Mouse (Mus musculus) kidney, embryonic 15.5 days (tissue): ENCODE measurements around the gene Phb. TPM values are rescaled to one million over a fixed set of nuclear protein-coding genes. Genes with fewer than 3 reads are reported as not detected.

Experiments
- ATAC-seq: fragments of 200-750 bp; cut with Nextera tagmentation; replicated peaks from 2 replicates; pipeline ENCODE4 v1.8.0; 2017; ENCODE audit warnings: moderate TSS enrichment; ENCODE audit not compliant: low FRiP score
- H3K27ac ChIP-seq: fragments of 300-500 bp; sonication (generic); 2 replicates; pipeline ENCODE4 v1.5.1; 2015; ENCODE audit warnings: mild to moderate bottlenecking, inconsistent platforms
- H3K27me3 ChIP-seq: fragments of 300-500 bp; sonication (generic); 2 replicates; pipeline ENCODE4 v1.6.1; 2015; ENCODE audit warnings: inconsistent platforms
- H3K36me3 ChIP-seq: fragments of 300-500 bp; sonication (generic); 2 replicates; pipeline ENCODE4 v1.6.1; 2015; ENCODE audit warnings: inconsistent platforms
- H3K4me1 ChIP-seq: fragments of 300-500 bp; sonication (generic); 2 replicates; pipeline ENCODE4 v1.6.1; 2015; ENCODE audit warnings: inconsistent platforms
- H3K4me2 ChIP-seq: fragments of 300-500 bp; sonication (generic); 2 replicates; pipeline ENCODE4 v1.6.1; 2015; ENCODE audit warnings: moderate library complexity, mild to moderate bottlenecking, inconsistent platforms
- H3K4me3 ChIP-seq: fragments of 300-500 bp; sonication (generic); replicated peaks from 2 replicates; pipeline ENCODE4 v1.5.1; 2015; ENCODE audit warnings: mild to moderate bottlenecking, inconsistent platforms
- H3K9ac ChIP-seq: fragments of 300-500 bp; sonication (generic); 2 replicates; pipeline ENCODE4 v1.6.1; 2015; ENCODE audit warnings: mild to moderate bottlenecking, inconsistent platforms
- H3K9me3 ChIP-seq: fragments of 300-500 bp; sonication (generic); replicated peaks from 2 replicates; pipeline ENCODE4 v1.6.1; 2016; ENCODE audit warnings: inconsistent platforms
- WGBS: fragments of 180-500 bp; shearing (Covaris S2); methylation state at CpG from one replicate; pipeline ENCODE4 v1.1.7; 2015; ENCODE audit warnings: mixed read lengths; 5-methylcytosine and 5-hydroxymethylcytosine counted together
- polyA plus RNA-seq: library from polyadenylated mRNA; unstranded; fragments of >200 nt; fragmentation: Nextera tagmentation; extraction: Ambion mirVana; gene quantifications from 2 replicates; pipeline ENCODE4 v1.2.1, GENCODE M21; 2015

Phb gene
- polyA plus RNA-seq, 1 experiment from 2014 or later, result 270 TPM

DNA sequence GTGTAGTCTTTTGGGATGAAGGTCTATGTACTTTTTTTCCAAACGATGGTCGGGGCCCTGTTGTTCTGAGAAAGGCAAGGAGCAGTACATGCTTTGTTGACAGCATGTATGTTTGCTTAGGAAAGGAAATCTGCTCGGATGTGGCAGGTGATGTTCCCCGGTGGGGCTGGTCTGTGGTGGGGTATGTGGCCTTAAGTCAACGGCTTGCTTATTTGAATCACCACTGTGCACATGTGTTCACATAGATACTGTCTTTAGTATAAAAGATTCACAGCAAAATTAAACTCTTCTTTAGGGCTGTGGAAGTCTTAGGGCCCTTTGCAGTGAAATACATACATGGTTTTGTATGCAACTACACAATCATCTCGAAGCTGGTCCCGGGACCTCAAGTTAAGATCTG lies 47.7 kb downstream of the Phb start:
- Histone ChIP-seq H3K36me3 (no peaks in the 10 kb centered on the region), H3K27me3 (no peaks in the 10 kb centered on the region), H3K4me2 (peak overlapping the region; percentile 81), H3K4me3 (peak overlapping the region; percentile 92), H3K4me1 (peaks cover 30% of the 10 kb centered on the region), H3K9ac (peak overlapping the region; percentile 97), H3K9me3 (no peaks in the 10 kb centered on the region), H3K27ac (no peak overlapping the region)
- 29% methylated on average over 7 of the region's 7 CpGs for WGBS
- no peak for ATAC-seq

- Histone ChIP-seq H3K9me3 (no peaks in the 10 kb centered on the region), H3K4me2 (no peak overlapping the region), H3K36me3 (peaks cover 4% of the 10 kb centered on the region; the same call in 1 of the 2 replicates), H3K4me1 (peaks cover 30% of the 10 kb centered on the region), H3K9ac (no peak overlapping the region), H3K4me3 (no peak overlapping the region), H3K27me3 (no peaks in the 10 kb centered on the region), H3K27ac (no peak overlapping the region)
- ATAC-seq, result no peak
- WGBS, result 71% methylated on average over 8 of the region's 8 CpGs
Measured at GRCm38 (mm10) chr11:95716136-95716535, 49.4 kb downstream of the Phb start.

GRCm38 (mm10) chr11:95719356-95719755 lies 52.6 kb downstream of the Phb start:
- H3K4me3 ChIP-seq, result no peak overlapping the region
- H3K9me3 ChIP-seq, result no peaks in the 10 kb centered on the region
- H3K9ac ChIP-seq, result no peak overlapping the region
- no peak for ATAC-seq
- no peak overlapping the region for H3K4me2 ChIP-seq
- 88% methylated on average over 3 of the region's 3 CpGs for WGBS
- no peak overlapping the region for H3K27ac ChIP-seq
- peaks cover 17% of the 10 kb centered on the region for H3K4me1 ChIP-seq
- H3K36me3 ChIP-seq, result peaks cover 5% of the 10 kb centered on the region; the same call in 1 of the 2 replicates
- H3K27me3 ChIP-seq, result no peaks in the 10 kb centered on the region

- no peak within 1 kb of the TSS for H3K4me2 ChIP-seq
- H3K27ac ChIP-seq, result no peak within 1 kb of the TSS
- no peak within 1 kb of the TSS for H3K4me3 ChIP-seq
- ATAC-seq, result no peak
- H3K36me3 ChIP-seq, result peaks cover 5% of the 10 kb centered on the region; the same call in 1 of the 2 replicates
- no peaks in the 10 kb centered on the region for H3K27me3 ChIP-seq
- H3K9ac ChIP-seq, result no peak within 1 kb of the TSS
- no peaks in the 10 kb centered on the region for H3K4me1 ChIP-seq
- no peaks in the 10 kb centered on the region for H3K9me3 ChIP-seq
- 95% methylated on average over 5 of the region's 5 CpGs for WGBS
Measured at GRCm38 (mm10) chr11:95723287-95723686, 56.5 kb downstream of the Phb start, which contains the start of gene B130006D01Rik. Gene B130006D01Rik (plus strand): TSS chr11:95723587.

DNA sequence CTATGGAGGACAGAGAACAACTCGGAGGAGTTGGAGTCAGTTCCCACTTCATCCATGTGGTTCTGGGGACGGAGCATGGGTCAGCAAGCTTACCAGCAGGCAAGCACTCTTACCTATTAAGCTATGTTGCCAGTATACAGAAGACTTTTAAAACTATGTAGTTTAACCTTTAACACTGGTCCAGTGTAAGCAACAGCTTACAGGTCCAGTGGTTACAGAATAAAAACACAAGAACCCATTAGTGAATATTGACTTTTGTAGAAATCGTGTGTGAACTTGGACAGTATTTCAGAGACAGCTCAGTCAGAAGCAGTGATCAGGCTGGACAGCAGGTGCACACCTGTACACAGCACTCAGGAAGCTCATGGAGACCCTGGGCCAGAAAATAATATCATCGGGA lies 57.7 kb downstream of the Phb start:
- ATAC-seq, result no peak
- Histone ChIP-seq H3K4me1 (no peaks in the 10 kb centered on the region), H3K27ac (no peak overlapping the region), H3K9ac (no peak overlapping the region), H3K9me3 (no peaks in the 10 kb centered on the region), H3K4me2 (no peak overlapping the region), H3K27me3 (no peaks in the 10 kb centered on the region), H3K4me3 (no peak overlapping the region), H3K36me3 (peaks cover 5% of the 10 kb centered on the region; the same call in 1 of the 2 replicates)
- WGBS, result 90% methylated on average over 4 of the region's 4 CpGs

DNA sequence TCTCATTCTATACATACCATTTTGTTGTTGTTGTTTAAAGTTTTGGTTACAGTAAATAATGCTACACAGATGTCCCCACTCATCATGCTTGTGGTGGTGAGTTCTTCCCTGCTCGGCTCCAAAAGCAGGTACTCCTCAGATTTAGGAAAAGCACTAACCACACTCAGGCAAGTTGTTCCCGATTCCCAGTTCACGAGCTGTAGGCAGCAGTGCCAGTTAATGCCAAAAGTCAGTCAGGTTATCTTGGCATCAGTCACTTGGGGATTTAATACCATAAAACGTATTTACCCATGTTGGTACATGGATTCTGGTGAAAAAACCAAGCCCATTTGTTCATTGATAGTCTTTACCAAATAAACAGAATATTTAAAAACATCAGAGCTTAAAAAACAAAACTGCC lies 59.4 kb downstream of the Phb start:
- 79% methylated on average over 4 of the region's 4 CpGs for WGBS
- H3K4me3 ChIP-seq, result no peak overlapping the region
- ATAC-seq, result no peak

DNA sequence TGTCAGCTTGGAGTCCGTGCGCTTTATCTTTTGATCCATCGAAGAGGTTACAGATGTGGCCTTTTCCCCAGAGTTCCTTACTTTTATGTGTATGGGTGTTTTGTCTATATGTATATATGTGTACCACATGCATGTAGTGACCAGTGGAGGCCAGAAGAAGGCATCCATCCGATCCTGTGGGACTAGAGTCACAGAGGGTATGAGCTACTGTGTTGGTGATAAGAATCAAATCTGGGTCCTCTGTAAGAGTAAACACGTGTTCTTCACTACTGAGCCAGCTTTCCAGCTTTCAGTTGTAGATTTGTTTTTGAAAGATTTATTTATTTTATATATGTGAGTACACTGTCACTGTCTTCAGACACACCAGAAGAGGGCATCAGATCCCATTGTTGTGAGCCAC lies 61.2 kb downstream of the Phb start:
- no peak overlapping the region for H3K27ac ChIP-seq
- no peak overlapping the region for H3K4me3 ChIP-seq
- no peaks in the 10 kb centered on the region for H3K36me3 ChIP-seq
- no peak overlapping the region for H3K9ac ChIP-seq
- no peaks in the 10 kb centered on the region for H3K9me3 ChIP-seq
- ATAC-seq, result no peak
- no peaks in the 10 kb centered on the region for H3K4me1 ChIP-seq
- H3K27me3 ChIP-seq, result no peaks in the 10 kb centered on the region
- H3K4me2 ChIP-seq, result no peak overlapping the region
- WGBS, result 87% methylated on average over 5 of the region's 5 CpGs

More for the DNA sequence above, 59.4 kb downstream of the Phb start:
- Histone ChIP-seq H3K4me1 (no peaks in the 10 kb centered on the region), H3K27ac (no peak overlapping the region), H3K4me2 (no peak overlapping the region), H3K9ac (no peak overlapping the region), H3K36me3 (peaks cover under 1% of the 10 kb centered on the region; the same call in 1 of the 2 replicates), H3K9me3 (no peaks in the 10 kb centered on the region), H3K27me3 (no peaks in the 10 kb centered on the region)

- Histone ChIP-seq H3K27ac (no peak overlapping the region), H3K4me3 (no peak overlapping the region), H3K9ac (no peak overlapping the region), H3K27me3 (no peaks in the 10 kb centered on the region), H3K36me3 (no peaks in the 10 kb centered on the region), H3K9me3 (no peaks in the 10 kb centered on the region), H3K4me1 (no peaks in the 10 kb centered on the region), H3K4me2 (no peak overlapping the region)
- WGBS, result 82% methylated on average over 12 of the region's 12 CpGs
- no peak for ATAC-seq
Measured at GRCm38 (mm10) chr11:95728916-95729907, 62.5 kb downstream of the Phb start.

Other genes starting within 250 kb of the Phb start
- 0.32 and 0.40 TPM in 2 replicates for gene Nxph3, start 152.4 kb upstream of the Phb start, polyA plus RNA-seq
- 25.8 and 28.7 TPM in 2 replicates for gene Ngfr, start 79.2 kb upstream of the Phb start, polyA plus RNA-seq
- 22.3 and 23.1 TPM in 2 replicates for gene Zfp652, start 45.7 kb downstream of the Phb start, polyA plus RNA-seq
- gene B130006D01Rik, start 56.6 kb downstream of the Phb start, polyA plus RNA-seq, result 1.3 and 1.6 TPM in 2 replicates
- 2.0 TPM in 1 of 2 replicates, not detected in the other for gene Phospho1, start 157.5 kb downstream of the Phb start, polyA plus RNA-seq
- gene Gngt2, start 170.3 kb downstream of the Phb start, polyA plus RNA-seq, result 22.8 and 23.7 TPM in 2 replicates
- 10.1 and 11.4 TPM in 2 replicates for gene Abi3, start 175.5 kb downstream of the Phb start, polyA plus RNA-seq
- 1.4 TPM in 2 replicates for gene B4galnt2, start 247.9 kb downstream of the Phb start, polyA plus RNA-seq